ENCODE assay signal across 24 mouse cellular contexts in the genomic region with DNA sequence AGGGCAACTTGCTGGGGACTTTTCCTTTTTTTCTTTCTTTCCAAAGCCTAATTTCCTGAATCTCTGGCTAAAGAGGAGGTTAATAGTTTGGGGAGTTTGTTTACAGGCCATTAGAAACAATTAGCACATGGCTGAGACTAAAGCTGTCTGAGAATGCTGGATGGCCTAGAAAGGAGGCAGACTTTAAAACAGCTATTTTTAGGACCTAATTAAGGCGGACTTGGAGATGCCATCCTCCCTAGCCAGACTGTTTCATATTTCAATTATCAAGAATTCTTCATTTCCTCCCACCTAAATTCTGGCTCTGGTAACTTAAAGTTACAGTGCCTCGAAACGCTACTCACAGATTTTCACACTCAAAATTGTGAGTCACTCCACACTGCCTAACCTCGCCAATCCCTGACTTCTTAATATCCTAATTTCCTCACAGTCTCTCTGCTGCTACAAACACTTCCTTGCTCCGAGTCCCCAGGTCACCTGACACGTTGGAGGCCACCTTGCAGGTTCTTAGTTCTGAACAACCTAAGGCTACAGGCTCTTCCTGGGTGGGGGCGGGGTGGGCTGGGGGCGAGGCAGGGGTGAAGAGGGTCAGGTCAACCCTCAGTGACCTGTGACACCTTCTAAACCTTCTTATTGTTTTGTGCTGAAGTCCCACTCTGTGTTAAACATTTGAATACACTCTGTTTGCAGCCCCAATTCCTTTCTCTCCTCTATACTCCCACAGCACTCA.
DNase-seq lines count a peak whose midpoint lies in the region; ATAC-seq lines count a peak whose summit lies in the region.
"Had no signal": no experiment of that assay in that cellular context is flagged by ENCODE, and none has a peak within 500 bp of the region (broad histone marks: within the 10 kb centered on the region; RNA-seq: fewer than 3 reads in every experiment).

No protein-coding gene starts in this region.

- DNase-seq in heart, embryonic 10.5 days (ENCODE audit: low spot score): no peak
- DNase-seq in layer of hippocampus, adult 9-11 months: peak; percentile 39
- no peak for DNase-seq in layer of hippocampus, adult 11-12 months (ENCODE audit: low spot score)
- peak; percentile 30 for DNase-seq in R1 (ENCODE audit: low read depth, low spot score)
- peak; percentile 46 for DNase-seq in retina, postnatal 1 day
- DNase-seq in testis, postnatal 14 days (ENCODE audit: low spot score): no peak
- no peak for DNase-seq in cerebellum, postnatal 10 days
- DNase-seq: adrenal gland, postnatal 14 days; B cell, adult 2 months; cerebellum, adult 11-12 months; cerebellum, postnatal 36 days; kidney, adult 18-20 months; liver, postnatal 0 days; lung, postnatal 10 days; midbrain, embryonic 14.5 days had no signal

- WGBS in heart, embryonic 10.5 days: 34% methylated on average over 8 of the region's 8 CpGs
- WGBS in heart, embryonic 11.5 days (ENCODE audit: insufficient replicate concordance): 39% methylated on average over 8 of the region's 8 CpGs

- no peaks in the 10 kb centered on the region; the same call in 1 of the 2 replicates for H3K27me3 ChIP-seq in heart, embryonic 10.5 days (ENCODE audit: insufficient read depth, poor library complexity, severe bottlenecking)
- H3K27me3 ChIP-seq in heart, embryonic 11.5 days (ENCODE audit: control insufficient read depth, insufficient read depth, low read length): no peaks in the 10 kb centered on the region
- H3K27me3 ChIP-seq: forebrain, embryonic 12.5 days; heart, embryonic 13.5 days; limb, embryonic 15.5 days; neural tube, embryonic 15.5 days; Patski had no signal

- ATAC-seq in heart, embryonic 11.5 days (replicated peaks; ENCODE audit: insufficient number of reproducible peaks, low FRiP score, low TSS enrichment): no peak
- ATAC-seq: liver, postnatal 0 days; Patski had no signal

- no peak overlapping the region for H3K9ac ChIP-seq in heart, embryonic 11.5 days (ENCODE audit: low read depth, low read length)
- H3K9ac ChIP-seq: forebrain, embryonic 12.5 days; heart, embryonic 13.5 days; hindbrain, embryonic 14.5 days; limb, embryonic 15.5 days; liver, postnatal 0 days; neural tube, embryonic 15.5 days had no signal

- H3K27ac ChIP-seq in heart, embryonic 10.5 days: peak overlapping the region; percentile 75
- H3K27ac ChIP-seq in heart, embryonic 11.5 days (ENCODE audit: low read depth, low read length): no peak overlapping the region
- H3K27ac ChIP-seq: embryonic facial prominence, embryonic 10.5 days; forebrain, embryonic 12.5 days; heart, embryonic 13.5 days; hindbrain, embryonic 14.5 days; limb, embryonic 15.5 days; neural tube, embryonic 15.5 days had no signal

- H3K36me3 ChIP-seq in heart, embryonic 10.5 days: no peaks in the 10 kb centered on the region
- H3K36me3 ChIP-seq in heart, embryonic 11.5 days (ENCODE audit: control insufficient read depth, insufficient read depth, low read length): no peaks in the 10 kb centered on the region
- H3K36me3 ChIP-seq: embryonic facial prominence, embryonic 10.5 days; forebrain, embryonic 12.5 days; heart, embryonic 13.5 days; limb, embryonic 15.5 days; neural tube, embryonic 15.5 days had no signal

- H3K4me3 ChIP-seq in heart, embryonic 10.5 days: no peak overlapping the region
- H3K4me3 ChIP-seq in heart, embryonic 11.5 days (ENCODE audit: low read depth, low read length): no peak overlapping the region
- H3K4me3 ChIP-seq: embryonic facial prominence, embryonic 10.5 days; forebrain, embryonic 12.5 days; heart, embryonic 13.5 days; limb, embryonic 15.5 days; myocyte; neural tube, embryonic 15.5 days had no signal

- no peak overlapping the region for H3K4me2 ChIP-seq in heart, embryonic 11.5 days
- H3K4me2 ChIP-seq: forebrain, embryonic 12.5 days; heart, embryonic 13.5 days; hindbrain, embryonic 14.5 days; limb, embryonic 15.5 days; neural tube, embryonic 15.5 days had no signal

- H3K4me1 ChIP-seq in heart, embryonic 10.5 days: peaks cover 7% of the 10 kb centered on the region; the same call in 1 of the 2 replicates
- H3K4me1 ChIP-seq in heart, embryonic 11.5 days (ENCODE audit: control insufficient read depth, insufficient read depth, low read length): no peaks in the 10 kb centered on the region
- H3K4me1 ChIP-seq: limb, embryonic 15.5 days; neural tube, embryonic 15.5 days had no signal

- H3K9me3 ChIP-seq in heart, embryonic 10.5 days: no peaks in the 10 kb centered on the region
- no peaks in the 10 kb centered on the region for H3K9me3 ChIP-seq in heart, embryonic 11.5 days (replicated peaks; ENCODE audit: control insufficient read depth, low read length)
- H3K9me3 ChIP-seq: embryonic facial prominence, embryonic 10.5 days; forebrain, embryonic 12.5 days; heart, embryonic 13.5 days; limb, embryonic 15.5 days; neural tube, embryonic 15.5 days had no signal

Comparison
In these comparisons a context has a peak if more than half of its experiments do, and no peak if none do; other contexts are left out.
1. DNase-seq: peak in layer of hippocampus, adult 9-11 months (single experiment), R1 (single experiment) and retina, postnatal 1 day (single experiment); none in heart, embryonic 10.5 days (single experiment), layer of hippocampus, adult 11-12 months (single experiment), testis, postnatal 14 days (single experiment) and cerebellum, postnatal 10 days (0 of 2).